Mouse (Mus musculus) kidney, embryonic 15.5 days (tissue): Measurements from ENCODE around the gene Pld1. TPM values are rescaled to one million over a fixed set of nuclear protein-coding genes. Genes with fewer than 3 reads are reported as not detected.
"Not testable (repeated sequence)": the region's sequence is repeated elsewhere in the genome, so short reads cannot be mapped to it uniquely, and the experiment has no call there.

Experiments
- ATAC-seq: fragments of 200-750 bp; cut with Nextera tagmentation; replicated peaks from 2 replicates; pipeline ENCODE4 v1.8.0; 2017; ENCODE audit warnings: moderate TSS enrichment; ENCODE audit not compliant: low FRiP score
- H3K27ac ChIP-seq: fragments of 300-500 bp; sonication (generic); 2 replicates; pipeline ENCODE4 v1.5.1; 2015; ENCODE audit warnings: mild to moderate bottlenecking, inconsistent platforms
- H3K27me3 ChIP-seq: fragments of 300-500 bp; sonication (generic); 2 replicates; pipeline ENCODE4 v1.6.1; 2015; ENCODE audit warnings: inconsistent platforms
- H3K36me3 ChIP-seq: fragments of 300-500 bp; sonication (generic); 2 replicates; pipeline ENCODE4 v1.6.1; 2015; ENCODE audit warnings: inconsistent platforms
- H3K4me1 ChIP-seq: fragments of 300-500 bp; sonication (generic); 2 replicates; pipeline ENCODE4 v1.6.1; 2015; ENCODE audit warnings: inconsistent platforms
- H3K4me2 ChIP-seq: fragments of 300-500 bp; sonication (generic); 2 replicates; pipeline ENCODE4 v1.6.1; 2015; ENCODE audit warnings: moderate library complexity, mild to moderate bottlenecking, inconsistent platforms
- H3K4me3 ChIP-seq: fragments of 300-500 bp; sonication (generic); replicated peaks from 2 replicates; pipeline ENCODE4 v1.5.1; 2015; ENCODE audit warnings: mild to moderate bottlenecking, inconsistent platforms
- H3K9ac ChIP-seq: fragments of 300-500 bp; sonication (generic); 2 replicates; pipeline ENCODE4 v1.6.1; 2015; ENCODE audit warnings: mild to moderate bottlenecking, inconsistent platforms
- H3K9me3 ChIP-seq: fragments of 300-500 bp; sonication (generic); replicated peaks from 2 replicates; pipeline ENCODE4 v1.6.1; 2016; ENCODE audit warnings: inconsistent platforms
- WGBS: fragments of 180-500 bp; shearing (Covaris S2); methylation state at CpG from one replicate; pipeline ENCODE4 v1.1.7; 2015; ENCODE audit warnings: mixed read lengths; 5-methylcytosine and 5-hydroxymethylcytosine counted together
- polyA plus RNA-seq: library from polyadenylated mRNA; unstranded; fragments of >200 nt; fragmentation: Nextera tagmentation; extraction: Ambion mirVana; gene quantifications from 2 replicates; pipeline ENCODE4 v1.2.1, GENCODE M21; 2015

Gene Pld1
- polyA plus RNA-seq, 1 experiment from 2014 or later, result 5.0 TPM

DNA sequence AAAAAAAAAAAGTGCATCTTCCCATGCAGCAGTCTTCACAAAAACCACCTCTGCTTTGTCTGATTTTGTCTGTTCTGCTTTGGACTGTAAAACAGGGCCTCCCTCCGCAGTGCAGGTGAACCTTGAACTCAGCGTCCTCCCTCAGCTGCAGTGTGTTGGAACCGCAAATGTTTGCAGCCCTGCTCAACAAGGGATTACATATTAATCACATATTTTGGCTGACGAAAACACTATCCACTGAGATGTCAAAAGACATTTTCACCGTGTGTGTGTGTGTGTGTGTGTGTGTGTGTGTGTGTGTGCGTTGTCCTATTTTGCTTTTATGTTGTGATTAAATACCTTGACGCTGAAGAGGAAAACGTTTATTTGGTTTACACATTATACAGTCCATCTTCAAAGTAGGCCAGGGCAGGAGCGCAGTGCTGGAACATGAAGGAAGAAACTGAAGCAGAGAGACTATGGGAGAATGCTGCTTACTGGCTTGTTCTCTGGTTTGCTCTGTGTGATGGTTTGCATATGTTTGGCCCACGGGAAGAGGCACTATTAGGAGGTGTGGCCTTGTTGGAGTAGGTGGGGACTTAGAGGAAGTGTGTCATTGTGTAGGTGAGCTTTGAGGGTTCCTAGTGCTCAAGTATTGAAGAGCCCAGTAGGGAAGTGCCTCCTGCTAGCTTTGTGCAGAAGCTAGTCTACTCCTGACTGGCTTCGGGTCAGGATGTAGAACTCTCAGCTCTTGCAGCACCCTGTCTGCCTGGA, 17.1 kb upstream of the Pld1 start:
- no peak overlapping the region for H3K27ac ChIP-seq
- no peak overlapping the region for H3K4me2 ChIP-seq
- H3K9ac ChIP-seq, result no peak overlapping the region
- no peak overlapping the region for H3K4me3 ChIP-seq
- 85% methylated on average over 11 of the region's 11 CpGs for WGBS
- no peaks in the 10 kb centered on the region for H3K4me1 ChIP-seq
- no peaks in the 10 kb centered on the region for H3K27me3 ChIP-seq
- no peaks in the 10 kb centered on the region for H3K36me3 ChIP-seq
- no peak for ATAC-seq
- H3K9me3 ChIP-seq, result 0 out of 2 replicates have a peak, but pooled peaks cover 6% of the 10 kb centered on the region

DNA sequence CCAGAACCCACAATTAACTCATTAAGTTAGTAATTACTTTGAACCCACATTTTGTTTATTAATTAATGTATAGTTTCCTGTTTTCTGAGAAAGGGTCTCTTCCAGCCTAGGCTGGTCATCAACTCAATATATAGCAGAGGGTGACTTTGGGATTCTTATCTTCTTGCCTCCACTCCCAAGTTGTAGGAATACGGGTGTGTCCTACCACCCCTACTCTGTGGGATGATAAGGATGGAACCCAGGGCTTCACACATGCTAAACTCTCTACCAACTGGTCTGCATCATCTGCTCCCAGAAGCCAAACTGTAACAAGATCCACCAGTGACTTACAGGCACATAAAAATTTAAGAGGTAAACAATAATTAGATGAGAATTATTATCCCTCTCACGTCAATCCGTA, 14.5 kb upstream of the Pld1 start:
- no peaks in the 10 kb centered on the region for H3K27me3 ChIP-seq
- H3K4me1 ChIP-seq, result no peaks in the 10 kb centered on the region
- no peaks in the 10 kb centered on the region for H3K36me3 ChIP-seq
- no peak overlapping the region for H3K4me3 ChIP-seq
- 61% methylated on average over 3 of the region's 3 CpGs for whole genome bisulfite sequencing
- no peak overlapping the region for H3K9ac ChIP-seq
- H3K27ac ChIP-seq, result no peak overlapping the region
- no peak for ATAC-seq
- H3K4me2 ChIP-seq, result no peak overlapping the region
- 0 out of 2 replicates have a peak, but pooled peaks cover 1% of the 10 kb centered on the region for H3K9me3 ChIP-seq

DNA sequence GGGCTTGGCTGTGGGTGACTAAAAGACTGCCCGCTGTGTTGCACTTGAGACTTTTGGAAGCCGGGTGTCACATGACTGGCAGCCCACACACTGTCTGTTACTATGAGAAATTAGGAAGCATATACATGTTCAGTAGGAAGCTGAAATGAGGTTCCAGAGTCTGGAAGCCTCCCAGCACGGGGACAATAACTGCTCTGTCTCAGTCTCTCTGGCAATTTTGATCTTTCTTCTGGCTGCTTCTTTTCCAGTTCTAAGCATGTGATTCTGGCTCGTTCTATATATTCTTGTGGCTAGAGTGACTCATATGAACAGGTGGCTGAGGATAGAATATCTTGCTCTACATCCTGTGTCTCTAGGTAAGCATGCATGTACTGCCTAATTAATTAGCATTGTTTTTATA, 9.3 kb upstream of the Pld1 start:
- Histone ChIP-seq H3K27me3 (no peaks in the 10 kb centered on the region), H3K36me3 (no peaks in the 10 kb centered on the region), H3K4me2 (no peak overlapping the region), H3K27ac (no peak overlapping the region), H3K9me3 (no peaks in the 10 kb centered on the region), H3K4me1 (no peaks in the 10 kb centered on the region), H3K4me3 (no peak overlapping the region), H3K9ac (no peak overlapping the region)
- no peak for ATAC-seq
- WGBS, result 83% methylated on average over 4 of the region's 4 CpGs

DNA sequence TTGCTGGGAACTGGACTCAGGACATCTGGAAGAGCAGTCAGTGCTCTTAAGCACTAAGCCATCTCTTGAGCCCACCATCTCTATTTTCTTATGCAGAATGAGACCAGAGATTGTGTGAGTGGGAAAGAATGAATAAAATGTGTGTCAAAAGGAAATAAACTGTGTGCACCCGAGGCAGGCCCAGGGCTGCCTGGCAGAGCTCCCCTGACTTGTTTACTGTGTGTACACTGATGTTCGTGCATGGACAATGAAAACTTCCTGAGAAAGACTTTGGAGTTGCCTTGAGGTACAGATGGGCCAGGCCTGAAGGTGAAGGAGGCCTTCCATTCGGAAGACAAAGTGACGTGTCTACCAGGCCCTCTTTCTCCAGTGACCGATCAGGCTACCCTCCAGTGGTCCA, 6.1 kb upstream of the Pld1 start:
- WGBS, result 88% methylated on average over 5 of the region's 5 CpGs
- no peak overlapping the region for H3K9ac ChIP-seq
- H3K36me3 ChIP-seq, result no peaks in the 10 kb centered on the region
- ATAC-seq, result no peak
- H3K9me3 ChIP-seq, result no peaks in the 10 kb centered on the region
- H3K4me3 ChIP-seq, result no peak overlapping the region
- no peaks in the 10 kb centered on the region for H3K4me1 ChIP-seq
- no peak overlapping the region for H3K4me2 ChIP-seq
- no peaks in the 10 kb centered on the region for H3K27me3 ChIP-seq
- H3K27ac ChIP-seq, result no peak overlapping the region

DNA sequence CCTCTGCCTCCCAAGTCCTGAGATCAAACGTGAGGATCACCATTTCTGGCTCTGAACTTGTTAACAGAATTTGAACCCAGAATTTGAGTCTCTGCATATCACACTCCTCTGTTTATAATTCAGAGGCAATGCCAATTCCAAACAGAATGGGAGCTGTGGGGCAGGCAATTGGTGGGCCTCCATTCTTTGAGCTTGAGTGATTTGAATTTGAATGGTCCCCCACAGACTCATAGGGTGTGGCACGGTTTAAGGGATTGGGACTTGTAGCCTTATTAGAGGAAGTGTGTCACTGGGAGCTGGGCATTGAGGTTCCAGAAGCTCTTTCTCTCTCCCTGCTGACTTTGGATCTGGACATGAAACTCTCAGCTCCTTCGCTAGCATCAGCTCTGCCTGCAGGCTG, 2.9 kb upstream of the Pld1 start:
- Histone ChIP-seq H3K27me3 (no peaks in the 10 kb centered on the region), H3K27ac (no peak overlapping the region), H3K9ac (no peak overlapping the region), H3K36me3 (no peaks in the 10 kb centered on the region), H3K4me2 (no peak overlapping the region), H3K9me3 (no peaks in the 10 kb centered on the region), H3K4me3 (no peak overlapping the region), H3K4me1 (peaks cover 16% of the 10 kb centered on the region)
- 76% methylated on average over 3 of the region's 3 CpGs for WGBS
- ATAC-seq, result no peak

DNA sequence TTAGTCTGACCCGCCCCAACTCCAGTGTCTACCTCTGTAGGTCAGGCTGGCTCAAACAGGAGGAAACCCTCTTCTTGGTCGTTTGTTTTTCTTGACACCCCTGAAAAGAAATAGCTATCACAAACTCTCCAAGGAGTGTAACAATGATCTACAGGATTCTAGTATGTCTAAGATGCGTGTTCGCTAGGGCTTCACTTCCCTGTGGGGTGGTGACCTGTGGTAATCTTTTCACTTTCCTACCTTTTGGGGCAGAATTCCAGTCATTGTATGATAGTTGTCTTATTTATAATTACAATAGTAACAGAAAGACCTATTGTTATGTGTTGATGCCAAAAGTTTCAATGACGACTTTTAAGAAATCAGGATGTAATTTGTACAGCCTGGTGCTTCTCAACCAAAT, 1.8 kb upstream of the Pld1 start:
- WGBS, result 75% methylated on average over 5 of the region's 5 CpGs
- Histone ChIP-seq H3K4me1 (peaks cover 16% of the 10 kb centered on the region), H3K27me3 (no peaks in the 10 kb centered on the region), H3K9ac (no peak overlapping the region), H3K27ac (no peak overlapping the region), H3K4me3 (no peak overlapping the region), H3K36me3 (no peaks in the 10 kb centered on the region), H3K9me3 (no peaks in the 10 kb centered on the region), H3K4me2 (no peak overlapping the region)
- no peak for ATAC-seq

DNA sequence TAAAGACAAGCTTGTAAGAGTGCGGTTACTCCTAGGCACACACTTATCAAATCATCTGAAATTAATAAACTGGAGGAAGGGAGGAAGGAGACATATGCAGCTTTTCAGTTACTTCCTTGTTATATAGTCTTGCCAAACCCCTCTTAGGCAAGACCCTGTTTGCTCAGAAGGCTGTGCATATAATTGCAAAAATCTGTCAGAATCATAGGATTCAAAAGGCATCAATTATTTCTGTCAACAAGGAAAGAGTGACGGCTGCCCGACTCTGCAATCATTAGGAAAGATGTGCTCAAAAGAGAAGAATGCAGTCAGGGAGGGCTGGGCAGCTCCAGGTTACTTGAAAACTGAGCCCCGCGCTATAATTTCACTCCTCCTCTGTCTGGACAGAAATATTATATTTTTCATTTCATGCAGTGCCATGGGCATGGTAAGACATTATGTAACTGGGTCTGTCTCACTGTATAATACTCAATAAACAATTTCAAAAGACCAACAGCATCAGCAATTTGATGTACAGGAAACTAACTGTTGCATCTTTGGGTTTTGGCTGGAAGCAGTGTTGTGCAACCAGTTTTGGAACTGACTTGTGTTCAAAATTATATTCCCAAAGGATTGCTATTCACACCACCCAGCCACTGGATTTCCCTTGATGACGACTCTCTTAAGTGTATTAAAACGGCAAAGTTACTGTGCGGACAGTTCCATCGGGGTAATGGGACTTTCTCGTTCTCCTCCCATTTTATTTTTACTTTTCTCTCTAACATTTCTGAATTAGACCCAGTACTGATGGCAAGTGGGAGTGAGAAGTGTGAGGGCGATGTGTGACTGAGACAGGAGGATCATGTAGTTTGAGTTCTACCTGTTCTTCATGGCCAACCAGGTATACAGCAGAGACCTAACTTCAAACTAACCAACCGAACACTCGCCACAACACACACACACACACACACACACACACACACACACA, 1.1 kb upstream of the Pld1 start:
- H3K4me2 ChIP-seq, result peak overlapping the region; percentile 92
- WGBS, result 75% methylated on average over 13 of the region's 13 CpGs
- ATAC-seq, result no peak
- H3K9ac ChIP-seq, result no peak overlapping the region
- H3K4me1 ChIP-seq, result peaks cover 16% of the 10 kb centered on the region
- no peak overlapping the region for H3K27ac ChIP-seq
- H3K36me3 ChIP-seq, result no peaks in the 10 kb centered on the region
- no peak overlapping the region for H3K4me3 ChIP-seq
- H3K9me3 ChIP-seq, result no peaks in the 10 kb centered on the region
- no peaks in the 10 kb centered on the region for H3K27me3 ChIP-seq

DNA sequence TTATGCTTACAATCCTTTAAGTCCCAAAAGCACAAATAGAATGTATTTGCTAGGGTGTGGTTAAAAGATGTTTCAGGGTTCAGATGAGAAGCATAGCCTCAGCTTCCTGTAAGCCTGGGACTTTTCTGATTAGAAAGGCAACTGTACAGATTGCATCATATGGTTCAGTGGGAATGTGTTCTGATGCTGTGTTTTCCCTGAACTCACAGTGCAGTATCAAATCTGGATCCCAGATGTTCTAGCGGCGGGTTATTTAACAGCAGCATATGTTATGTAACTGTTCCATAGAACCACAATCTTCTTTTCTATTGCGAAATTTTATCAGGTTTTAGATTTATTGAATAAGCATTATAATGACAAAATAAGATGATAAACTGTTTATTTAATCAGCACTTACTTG, 3.1 kb downstream of the Pld1 start:
- Histone ChIP-seq H3K9ac (no peak overlapping the region), H3K27me3 (no peaks in the 10 kb centered on the region), H3K4me1 (peaks cover 16% of the 10 kb centered on the region), H3K36me3 (no peaks in the 10 kb centered on the region), H3K4me3 (no peak overlapping the region), H3K9me3 (no peaks in the 10 kb centered on the region), H3K27ac (no peak overlapping the region), H3K4me2 (no peak overlapping the region)
- 91% methylated on average over 3 of the region's 3 CpGs for WGBS
- no peak for ATAC-seq

DNA sequence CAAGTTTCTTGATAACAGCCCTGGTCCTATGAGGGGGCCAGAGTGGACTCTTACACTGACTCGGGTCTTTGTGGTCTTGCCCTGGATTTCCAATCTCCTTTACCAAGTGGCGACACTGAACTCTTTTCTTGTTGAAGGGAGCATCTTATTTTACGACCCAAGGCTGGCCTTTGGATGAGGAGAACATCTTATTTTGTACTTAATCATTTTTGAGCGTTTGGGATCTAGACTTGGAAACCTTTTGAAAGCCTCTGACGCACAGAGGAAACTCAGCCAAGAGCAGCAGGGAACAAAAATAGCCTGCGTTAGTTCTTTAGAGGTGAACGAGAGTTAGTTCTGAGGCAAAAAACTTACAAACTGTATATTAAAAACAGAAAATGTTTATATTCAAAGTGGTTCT, 4.5 kb downstream of the Pld1 start:
- H3K9ac ChIP-seq, result no peak overlapping the region
- WGBS, result 81% methylated on average over 7 of the region's 7 CpGs
- no peaks in the 10 kb centered on the region for H3K36me3 ChIP-seq
- H3K4me2 ChIP-seq, result no peak overlapping the region
- no peak overlapping the region for H3K4me3 ChIP-seq
- H3K4me1 ChIP-seq, result peaks cover 16% of the 10 kb centered on the region
- no peaks in the 10 kb centered on the region for H3K27me3 ChIP-seq
- H3K9me3 ChIP-seq, result no peaks in the 10 kb centered on the region
- ATAC-seq, result no peak
- no peak overlapping the region for H3K27ac ChIP-seq

DNA sequence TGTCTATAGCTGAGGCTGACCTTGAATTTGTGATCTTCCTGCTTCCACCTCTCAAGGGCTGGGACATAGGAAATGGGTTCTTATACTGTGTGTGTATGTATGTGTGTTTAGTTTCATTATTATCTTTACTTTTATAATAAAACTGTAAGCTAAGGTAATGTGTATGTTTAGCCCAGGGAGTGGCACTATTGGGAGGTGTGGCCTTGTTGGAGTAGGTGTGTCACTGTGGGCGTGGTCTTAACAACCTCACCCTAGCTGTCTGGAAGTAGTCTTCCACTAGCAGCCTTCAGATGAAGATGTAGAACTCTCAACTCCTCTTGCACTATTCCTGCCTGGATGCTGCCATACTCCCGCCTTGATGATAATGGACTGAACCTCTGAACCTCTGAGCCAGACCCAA, 6.9 kb downstream of the Pld1 start:
- WGBS, result 88% methylated on average over 2 of the region's 2 CpGs

DNA sequence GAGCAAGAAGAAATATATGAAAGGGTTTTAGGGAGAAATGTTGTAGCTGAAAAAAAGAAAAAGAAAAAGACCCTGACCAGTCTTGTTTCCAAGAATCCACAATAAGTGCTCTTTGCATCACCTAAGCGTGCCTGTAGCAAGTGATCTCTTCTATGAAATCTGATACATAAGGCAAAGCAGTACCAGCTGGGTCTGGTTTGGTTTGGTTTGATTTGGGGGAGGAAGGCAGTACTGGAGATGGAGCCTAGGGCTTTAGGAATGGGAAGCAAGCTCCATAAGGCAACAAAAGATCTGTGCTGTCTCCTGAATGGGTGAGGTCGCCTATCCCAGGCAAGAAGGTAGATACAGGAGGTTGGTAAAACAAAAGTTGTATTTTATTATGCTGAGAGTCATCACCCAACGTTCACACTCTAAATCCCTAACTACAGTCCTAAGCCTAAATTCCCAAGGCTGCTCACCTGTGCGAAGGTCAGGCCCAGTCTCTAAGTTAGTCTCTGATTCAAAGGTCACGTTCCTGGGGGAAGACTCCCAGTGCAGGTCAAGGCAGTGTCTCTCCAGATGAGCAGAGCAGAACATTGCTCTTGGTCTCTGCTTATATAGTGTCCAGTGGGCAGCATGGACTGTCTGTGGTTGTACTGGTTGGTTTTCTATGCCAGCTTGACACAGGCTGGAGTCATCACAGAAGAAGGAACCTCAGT, 10.8 kb downstream of the Pld1 start:
- H3K4me2 ChIP-seq, result no peak overlapping the region
- WGBS, result 78% methylated on average over 5 of the region's 5 CpGs
- no peaks in the 10 kb centered on the region for H3K27me3 ChIP-seq
- ATAC-seq, result no peak
- H3K9ac ChIP-seq, result no peak overlapping the region
- no peak overlapping the region for H3K27ac ChIP-seq
- no peak overlapping the region for H3K4me3 ChIP-seq
- no peaks in the 10 kb centered on the region for H3K9me3 ChIP-seq
- H3K4me1 ChIP-seq, result no peaks in the 10 kb centered on the region
- no peaks in the 10 kb centered on the region for H3K36me3 ChIP-seq

More for the DNA sequence above, 6.9 kb downstream of the Pld1 start:
- H3K9me3 ChIP-seq, ATAC-seq, H3K27me3 ChIP-seq, H3K36me3 ChIP-seq, H3K4me3 ChIP-seq, H3K4me2 ChIP-seq, H3K4me1 ChIP-seq, H3K27ac ChIP-seq, H3K9ac ChIP-seq: not testable (repeated sequence)

DNA sequence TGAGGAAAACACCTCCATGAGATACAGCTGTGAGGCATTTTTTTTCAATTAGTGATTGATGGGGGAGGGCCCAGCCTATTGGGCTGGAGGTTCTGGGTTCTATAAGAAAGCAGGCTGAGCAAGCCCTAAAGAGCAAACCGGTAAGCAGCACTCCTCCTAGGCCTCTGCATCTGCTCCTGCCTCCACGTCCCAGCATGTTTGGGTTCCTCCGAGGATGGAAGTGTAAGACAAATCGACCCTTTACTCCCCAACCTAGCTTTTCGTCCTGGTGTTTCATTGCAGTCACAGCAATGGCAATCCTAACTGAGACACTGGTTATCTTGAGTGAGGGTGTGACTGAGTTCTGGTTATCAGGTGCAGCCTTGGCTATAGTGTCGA, 11.4 kb downstream of the Pld1 start:
- no peaks in the 10 kb centered on the region for H3K36me3 ChIP-seq
- ATAC-seq, result no peak
- H3K27ac ChIP-seq, result no peak overlapping the region
- H3K27me3 ChIP-seq, result no peaks in the 10 kb centered on the region
- no peaks in the 10 kb centered on the region for H3K9me3 ChIP-seq
- no peaks in the 10 kb centered on the region for H3K4me1 ChIP-seq
- 81% methylated on average over 6 of the region's 6 CpGs for WGBS
- no peak overlapping the region for H3K4me3 ChIP-seq
- no peak overlapping the region for H3K9ac ChIP-seq
- no peak overlapping the region for H3K4me2 ChIP-seq
